Mouse (Mus musculus): ENCODE data around the gene Dgki.

DNA sequence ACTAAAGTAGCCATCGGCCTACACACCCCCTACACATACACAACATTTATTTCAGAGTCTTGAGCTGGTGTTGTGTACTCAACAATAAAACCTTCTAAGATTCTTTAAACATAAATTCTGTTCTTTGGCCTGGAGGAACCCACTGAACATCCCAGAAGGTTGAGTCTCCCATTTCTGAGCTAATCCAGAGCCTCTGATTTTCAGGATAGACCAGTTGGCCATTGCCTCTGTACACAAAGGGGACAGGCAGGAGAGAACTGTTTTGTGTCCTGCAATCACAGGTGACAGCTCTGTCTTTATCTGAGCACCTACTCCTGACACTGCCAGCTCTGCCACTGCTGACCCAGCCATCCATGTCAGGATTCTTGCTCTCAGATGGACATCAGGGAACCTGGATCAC, 8.8 kb downstream of the Dgki start:
- TF ChIP-seq CTCF (IDR thresholded peaks at IDR 0.05) (no peak), POLR2A (IDR thresholded peaks at IDR 0.05; ENCODE audit: insufficient read depth, low read depth, low read length) (no peak)
